Mouse (Mus musculus) hindbrain, postnatal 0 days (tissue): ENCODE data around the gene Stk38. TPM values are rescaled to one million over a fixed set of nuclear protein-coding genes. Genes with fewer than 3 reads are reported as not detected.
A peak's percentile ranks its signal among the peaks of the same experiment; 100 is the strongest.

Experiments used
- ATAC-seq: fragments of 200-750 bp; cut with Nextera tagmentation; 2 replicates; pipeline ENCODE4 v1.8.0; 2017; ENCODE audit warnings: mild to moderate bottlenecking, moderate TSS enrichment, moderate library complexity
- DNase-seq: peaks from one replicate; pipeline ENCODE4 v3.0.0-alpha.2; 2015; ENCODE audit warnings: low spot score
- H3K27ac ChIP-seq: fragments of 300-500 bp; sonication (generic); 2 replicates; pipeline ENCODE4 v1.5.1; 2014; ENCODE audit warnings: mild to moderate bottlenecking
- H3K27me3 ChIP-seq: fragments of 300-500 bp; sonication (generic); 2 replicates; pipeline ENCODE4 v1.6.1; 2014; ENCODE audit warnings: low read length, mixed read lengths; ENCODE audit not compliant: insufficient read depth
- H3K36me3 ChIP-seq: fragments of 300-500 bp; sonication (generic); 2 replicates; pipeline ENCODE4 v1.6.1; 2014; ENCODE audit warnings: low read length, mixed read lengths; ENCODE audit not compliant: insufficient read depth
- H3K4me1 ChIP-seq: fragments of 300-500 bp; sonication (generic); 2 replicates; pipeline ENCODE4 v1.6.1; 2014; ENCODE audit warnings: antibody characterized with exemption, low read length, mixed read lengths; ENCODE audit not compliant: insufficient read depth
- H3K4me2 ChIP-seq: fragments of 300-500 bp; sonication (generic); 2 replicates; pipeline ENCODE4 v1.6.1; 2014; ENCODE audit warnings: low read depth, mild to moderate bottlenecking, low read length, moderate library complexity, mixed read lengths
- H3K4me3 ChIP-seq: fragments of 300-500 bp; sonication (generic); 2 replicates; pipeline ENCODE4 v1.5.1; 2014; ENCODE audit warnings: low read length
- H3K9ac ChIP-seq: fragments of 300-500 bp; sonication (generic); replicated peaks from 2 replicates; pipeline ENCODE4 v1.6.1; 2014; ENCODE audit warnings: mild to moderate bottlenecking, low read length, moderate library complexity, mixed read lengths
- H3K9me3 ChIP-seq: fragments of 300-500 bp; sonication (generic); 2 replicates; pipeline ENCODE4 v1.6.1; 2016; ENCODE audit warnings: low read length, mixed read lengths
- CTCF ChIP-seq: IDR thresholded peaks from 2 replicates; pipeline ENCODE4 v1.5.1; 2016; ENCODE audit warnings: antibody characterized with exemption, control low read depth, low read depth
- WGBS: fragments of 180-500 bp; shearing (Covaris S2); extraction: QIAGEN DNeasy Blood & Tissue Kit; methylation state at CpG from one replicate; pipeline ENCODE4 v1.1.7; 2014; 5-methylcytosine and 5-hydroxymethylcytosine counted together
- polyA plus RNA-seq: library from polyadenylated mRNA; unstranded; fragments of >200 nt; fragmentation: Nextera tagmentation; extraction: Ambion mirVana; gene quantifications from 2 replicates; pipeline ENCODE4 v1.2.1, GENCODE M21; 2015
- total RNA-seq: library from RNA; depleted of rRNA; stranded (reverse); fragments of >200 nt; gene quantifications from 2 replicates; pipeline ENCODE4 v1.2.3, GENCODE M21; 2014; rRNA removed

Stk38 gene
- total and polyA plus RNA-seq, 2 experiments from 2014 or later, result 52.7 to 58.7 TPM

DNA sequence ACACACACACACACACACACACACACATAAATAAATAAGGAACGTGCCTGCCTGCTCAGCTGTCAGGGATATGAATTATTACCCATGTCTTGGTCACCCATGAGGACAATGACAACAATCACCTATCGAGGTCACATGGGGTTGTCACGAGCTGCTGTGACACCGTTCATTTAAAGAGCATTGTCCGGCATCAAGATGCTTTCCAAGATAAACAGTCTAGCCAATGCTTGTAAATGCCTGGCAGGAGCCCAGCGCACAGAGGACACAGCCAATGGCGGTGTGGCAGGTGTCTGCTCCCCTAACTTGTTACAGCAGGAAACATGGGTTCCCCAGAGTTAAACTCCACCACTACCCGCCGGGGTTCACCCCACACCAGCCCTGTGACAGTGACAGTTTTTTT is 79.8 kb downstream of the Stk38 start:
- Histone ChIP-seq H3K4me3 (no peak overlapping the region), H3K4me1 (peaks cover 8% of the 10 kb centered on the region; the same call in 1 of the 2 replicates), H3K9ac (no peak overlapping the region), H3K9me3 (no peaks in the 10 kb centered on the region), H3K27ac (no peak overlapping the region), H3K36me3 (no peaks in the 10 kb centered on the region), H3K27me3 (no peaks in the 10 kb centered on the region), H3K4me2 (no peak overlapping the region)
- no peak for TF ChIP-seq CTCF
- WGBS, result 75% methylated on average over 9 of the region's 9 CpGs
- ATAC-seq (no peak), DNase-seq (no peak)

DNA sequence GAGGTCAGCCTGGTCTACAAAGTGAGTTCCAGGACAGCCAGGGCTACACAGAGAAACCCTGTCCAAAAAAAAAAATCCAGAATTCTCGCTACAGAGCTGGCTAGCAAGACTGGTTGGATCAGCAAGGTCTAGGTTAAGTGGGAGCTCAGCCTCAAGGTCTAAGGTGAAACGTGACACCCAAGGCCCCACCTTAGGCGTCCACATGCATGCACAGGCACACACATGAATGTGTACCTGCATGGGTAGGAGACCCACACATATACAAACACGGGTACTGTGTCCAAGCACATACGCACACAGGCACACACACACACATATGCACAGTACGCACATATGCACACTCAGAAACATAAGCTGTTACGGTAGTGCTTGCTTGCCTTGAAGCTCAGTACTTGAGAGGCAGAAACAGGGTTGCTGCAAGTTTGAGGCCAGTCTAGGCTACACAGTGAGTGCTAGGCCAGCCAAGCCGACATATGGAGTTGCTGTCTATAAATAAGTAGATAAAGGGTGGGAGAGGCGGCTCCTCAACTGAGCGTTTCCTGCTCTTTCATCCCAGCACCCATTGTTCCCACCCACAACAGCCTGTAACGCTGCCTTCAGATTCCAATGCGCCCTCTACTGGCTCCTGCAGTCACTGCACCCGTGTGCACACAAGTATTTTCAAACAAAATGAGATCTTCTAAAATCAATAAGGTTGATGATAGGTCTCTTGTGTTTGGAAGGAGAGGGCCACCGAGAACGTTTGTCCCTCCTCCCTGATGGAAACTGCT is 80.7 kb downstream of the Stk38 start:
- H3K9me3 ChIP-seq, result no peaks in the 10 kb centered on the region
- no peaks in the 10 kb centered on the region for H3K27me3 ChIP-seq
- peak; percentile 82 for TF ChIP-seq CTCF
- H3K4me2 ChIP-seq, result no peak overlapping the region
- DNase-seq, result peak; percentile 68
- H3K36me3 ChIP-seq, result no peaks in the 10 kb centered on the region
- no peak overlapping the region for H3K9ac ChIP-seq
- peaks cover 8% of the 10 kb centered on the region; the same call in 1 of the 2 replicates for H3K4me1 ChIP-seq
- 51% methylated on average over 15 of the region's 15 CpGs for WGBS
- no peak overlapping the region for H3K4me3 ChIP-seq
- no peak overlapping the region for H3K27ac ChIP-seq
- no peak for ATAC-seq

DNA sequence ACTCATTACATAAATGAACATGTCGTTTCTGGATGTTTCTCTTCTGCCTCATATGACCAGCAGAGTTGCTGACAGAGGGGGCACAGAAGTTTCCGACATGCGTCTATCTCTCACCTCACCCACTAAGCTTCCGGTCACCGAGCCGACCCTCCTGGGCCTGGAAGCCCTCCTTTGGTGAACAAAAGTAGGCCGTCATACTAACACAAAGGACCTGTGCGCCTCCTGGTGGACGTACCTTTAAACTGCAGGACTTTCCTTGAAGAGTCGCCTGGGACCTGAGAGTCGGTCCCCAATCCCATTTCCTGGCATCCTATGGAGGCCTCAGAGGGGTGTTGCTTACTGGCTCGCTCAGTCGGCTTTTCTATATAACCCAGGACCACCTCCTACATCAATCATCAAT is 81.4 kb downstream of the Stk38 start:
- DNase-seq (peak; percentile 86), ATAC-seq (no peak)
- TF ChIP-seq CTCF, result peak; percentile 87
- Histone ChIP-seq H3K9me3 (no peaks in the 10 kb centered on the region), H3K4me3 (no peak overlapping the region), H3K36me3 (no peaks in the 10 kb centered on the region), H3K27me3 (no peaks in the 10 kb centered on the region), H3K4me2 (no peak overlapping the region), H3K4me1 (peaks cover 8% of the 10 kb centered on the region; the same call in 1 of the 2 replicates), H3K27ac (no peak overlapping the region), H3K9ac (no peak overlapping the region)
- 10% methylated on average over 13 of the region's 13 CpGs for WGBS

DNA sequence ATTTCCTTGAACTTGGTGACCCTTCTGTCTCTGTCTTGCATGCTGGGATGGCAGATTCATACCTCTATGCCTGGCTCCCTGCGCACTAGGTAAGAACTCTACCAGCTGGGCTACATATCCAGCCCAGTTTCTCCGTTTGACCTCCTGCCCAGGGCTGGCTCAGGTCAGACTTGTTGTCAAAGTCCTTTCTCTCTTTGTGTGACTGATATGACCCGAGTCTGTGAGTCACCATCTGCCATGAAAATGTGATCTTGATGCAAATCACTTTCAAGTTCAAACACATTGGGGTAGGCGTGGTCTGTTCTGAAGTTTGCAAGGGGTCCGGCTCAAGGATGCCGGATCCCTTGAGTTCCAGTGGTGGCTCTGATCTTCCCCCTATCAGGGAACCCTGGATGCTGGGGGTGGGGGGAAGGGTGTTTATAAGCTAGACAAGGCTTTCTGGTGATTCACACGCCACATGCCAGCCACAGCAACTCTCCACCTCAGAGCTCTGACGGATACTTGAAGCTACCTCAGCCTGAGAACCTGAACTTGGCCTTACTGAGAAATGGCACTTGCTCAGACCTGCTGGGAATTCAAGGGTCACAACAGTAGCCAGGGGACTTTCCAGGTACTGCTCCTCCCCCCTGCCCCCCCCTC is 82.7 kb downstream of the Stk38 start:
- TF ChIP-seq CTCF, result no peak
- no peak for DNase-seq
- Histone ChIP-seq H3K9ac (no peak overlapping the region), H3K4me1 (peaks cover under 1% of the 10 kb centered on the region; the same call in 1 of the 2 replicates), H3K4me2 (no peak overlapping the region), H3K36me3 (no peaks in the 10 kb centered on the region), H3K9me3 (no peaks in the 10 kb centered on the region), H3K27me3 (no peaks in the 10 kb centered on the region), H3K27ac (no peak overlapping the region), H3K4me3 (no peak overlapping the region)
- no peak for ATAC-seq
- WGBS, result 80% methylated on average over 8 of the region's 8 CpGs

DNA sequence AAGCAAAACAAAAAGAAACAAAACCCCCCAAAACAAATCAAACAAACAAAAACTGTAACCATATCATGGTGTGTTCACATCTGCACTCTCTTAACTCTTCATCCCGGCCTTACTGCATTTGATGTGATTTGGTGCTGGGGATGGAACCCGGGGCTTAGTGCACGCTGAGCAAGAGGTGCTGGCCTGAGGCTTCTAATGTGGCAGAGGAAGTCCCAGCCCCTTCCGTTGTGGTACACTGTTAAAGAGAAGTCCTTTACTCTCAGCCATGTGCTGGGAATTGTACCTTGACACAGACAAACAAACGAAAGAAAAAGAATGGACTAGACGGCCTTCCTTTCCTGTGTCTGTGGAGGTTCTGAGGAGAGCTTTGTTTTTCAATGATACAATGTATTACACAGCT is 85.7 kb downstream of the Stk38 start:
- H3K9ac ChIP-seq, result no peak overlapping the region
- H3K36me3 ChIP-seq, result no peaks in the 10 kb centered on the region
- no peaks in the 10 kb centered on the region for H3K4me1 ChIP-seq
- no peaks in the 10 kb centered on the region for H3K27me3 ChIP-seq
- H3K4me3 ChIP-seq, result no peak overlapping the region
- TF ChIP-seq CTCF, result no peak
- WGBS, result 78% methylated on average over 6 of the region's 6 CpGs
- ATAC-seq (no peak), DNase-seq (no peak)
- no peak overlapping the region for H3K4me2 ChIP-seq
- no peaks in the 10 kb centered on the region for H3K9me3 ChIP-seq
- no peak overlapping the region for H3K27ac ChIP-seq

DNA sequence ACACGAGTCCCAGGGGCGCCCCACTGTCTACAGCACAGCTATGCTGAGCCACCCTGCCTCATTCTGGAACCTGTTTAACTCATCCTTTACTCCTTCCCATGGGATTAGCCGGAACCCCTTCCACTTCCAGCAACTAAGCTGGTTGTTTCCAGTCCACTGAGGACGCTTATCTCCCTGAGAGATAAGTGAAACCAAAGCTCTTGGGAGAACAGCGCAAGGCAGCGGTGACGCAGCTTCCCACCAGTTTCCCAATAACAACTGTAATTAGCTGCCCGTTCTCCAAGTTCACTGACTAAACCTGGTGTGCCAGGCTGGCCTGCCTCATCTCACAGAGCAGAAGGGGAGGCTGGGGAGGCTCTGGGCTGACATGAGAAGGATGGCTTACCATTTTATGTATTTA is 86.7 kb downstream of the Stk38 start:
- DNase-seq (no peak), ATAC-seq (no peak)
- Histone ChIP-seq H3K4me1 (no peaks in the 10 kb centered on the region), H3K36me3 (no peaks in the 10 kb centered on the region), H3K9me3 (no peaks in the 10 kb centered on the region), H3K27me3 (no peaks in the 10 kb centered on the region), H3K27ac (no peak overlapping the region), H3K4me2 (no peak overlapping the region), H3K9ac (no peak overlapping the region), H3K4me3 (no peak overlapping the region)
- 71% methylated on average over 8 of the region's 8 CpGs for whole genome bisulfite sequencing
- TF ChIP-seq CTCF, result no peak

Other genes with a start within 250 kb of the Stk38 start
- gene Mapk13, start 238.7 kb downstream of the Stk38 start, total RNA-seq, result 0.37 TPM in 1 of 2 replicates, not detected in the other
- 1.7 and 1.9 TPM in 2 replicates for gene Mapk13, start 238.7 kb downstream of the Stk38 start, polyA plus RNA-seq
- gene Brpf3, start 206.9 kb downstream of the Stk38 start, total RNA-seq, result 10.1 and 16.5 TPM in 2 replicates
- 4.5 and 4.7 TPM in 2 replicates for gene Brpf3, start 206.9 kb downstream of the Stk38 start, polyA plus RNA-seq
- 0.10 and 0.22 TPM in 2 replicates for gene Pnpla1, start 149.6 kb downstream of the Stk38 start, total RNA-seq
- 0.08 and 0.09 TPM in 2 replicates for gene Pnpla1, start 149.6 kb downstream of the Stk38 start, polyA plus RNA-seq
- gene 4930539E08Rik, start 92.7 kb downstream of the Stk38 start, total RNA-seq, result 5.6 and 13.0 TPM in 2 replicates
- gene 4930539E08Rik, start 92.7 kb downstream of the Stk38 start, polyA plus RNA-seq, result 1.6 and 2.1 TPM in 2 replicates
- not detected in 2 replicates for gene Pxt1, start 64.2 kb downstream of the Stk38 start, total RNA-seq
- not detected in 2 replicates for gene Pxt1, start 64.2 kb downstream of the Stk38 start, polyA plus RNA-seq
- 51.5 and 59.9 TPM in 2 replicates for gene Kctd20, start 56.0 kb downstream of the Stk38 start, total RNA-seq
- 62.9 and 64.1 TPM in 2 replicates for gene Kctd20, start 56.0 kb downstream of the Stk38 start, polyA plus RNA-seq
- 139 and 147 TPM in 2 replicates for gene Srsf3, start 24.6 kb upstream of the Stk38 start, total RNA-seq
- gene Srsf3, start 24.6 kb upstream of the Stk38 start, polyA plus RNA-seq, result 298 and 315 TPM in 2 replicates
- 48.9 and 50.0 TPM in 2 replicates for gene Cdkn1a, start 83.0 kb upstream of the Stk38 start, total RNA-seq
- gene Cdkn1a, start 83.0 kb upstream of the Stk38 start, polyA plus RNA-seq, result 242 and 257 TPM in 2 replicates
- 1.2 TPM in 2 replicates for gene Rab44, start 106.2 kb upstream of the Stk38 start, total RNA-seq
- gene Rab44, start 106.2 kb upstream of the Stk38 start, polyA plus RNA-seq, result 0.05 and 0.20 TPM in 2 replicates
- 56.1 and 65.8 TPM in 2 replicates for gene Cpne5, start 230.2 kb upstream of the Stk38 start, total RNA-seq
- 56.6 and 61.6 TPM in 2 replicates for gene Cpne5, start 230.2 kb upstream of the Stk38 start, polyA plus RNA-seq